Mouse (Mus musculus) spleen, postnatal 4 days (tissue): ENCODE measurements around the gene Lhx1.
A peak's percentile ranks its signal among the peaks of the same experiment; 100 is the strongest.

Experiments
- DNase-seq, 2 experiments: peaks; one replicate each; pipeline ENCODE4 v3.0.0; 2022; ENCODE audit warnings: low spot score in 2 of 2

Lhx1 gene

GRCm38 (mm10) chr11:84526451-84526850, 1.1 kb upstream of the Lhx1 start:
- DNase-seq, result no peak

GRCm38 (mm10) chr11:84524511-84525270, 644 bp downstream of the Lhx1 start:
- peak in 1 of 2 experiments; percentile 65 for DNase-seq

GRCm38 (mm10) chr11:84523841-84524510, 1.4 kb downstream of the Lhx1 start:
- DNase-seq, result no peak

- DNase-seq, result no peak
Measured at GRCm38 (mm10) chr11:84523321-84523831, 2.0 kb downstream of the Lhx1 start.

GRCm38 (mm10) chr11:84522577-84523320, 2.6 kb downstream of the Lhx1 start:
- no peak for DNase-seq

GRCm38 (mm10) chr11:84521751-84522299, 3.5 kb downstream of the Lhx1 start:
- DNase-seq, result no peak

- no peak for DNase-seq
Measured at GRCm38 (mm10) chr11:84521071-84521390, 4.3 kb downstream of the Lhx1 start.

- no peak for DNase-seq
Measured at GRCm38 (mm10) chr11:84520269-84521070, 4.9 kb downstream of the Lhx1 start.

GRCm38 (mm10) chr11:84519576-84520268, 5.6 kb downstream of the Lhx1 start:
- peak in 1 of 2 experiments; percentile 62 for DNase-seq

GRCm38 (mm10) chr11:84519036-84519435, 6.3 kb downstream of the Lhx1 start:
- no peak for DNase-seq

GRCm38 (mm10) chr11:84518261-84518660, 7.1 kb downstream of the Lhx1 start:
- DNase-seq, result no peak

- no peak for DNase-seq
Measured at GRCm38 (mm10) chr11:84517431-84517830, 7.9 kb downstream of the Lhx1 start.

GRCm38 (mm10) chr11:84516501-84517240, 8.7 kb downstream of the Lhx1 start:
- DNase-seq, result no peak

GRCm38 (mm10) chr11:84513171-84514116, 11.9 kb downstream of the Lhx1 start, which contains the start of gene Aatf:
Aatf (minus strand) TSS chr11:84513522.
- DNase-seq, result peak; percentile 95 to 97

- DNase-seq, result no peak
Measured at GRCm38 (mm10) chr11:84512031-84512430, 13.3 kb downstream of the Lhx1 start.

- DNase-seq, result no peak
Measured at GRCm38 (mm10) chr11:84504296-84504695, 21.0 kb downstream of the Lhx1 start.

- no peak for DNase-seq
Measured at GRCm38 (mm10) chr11:84497944-84498343, 27.4 kb downstream of the Lhx1 start.

GRCm38 (mm10) chr11:84496901-84497300, 28.4 kb downstream of the Lhx1 start:
- no peak for DNase-seq

- no peak for DNase-seq
Measured at GRCm38 (mm10) chr11:84495774-84496173, 29.6 kb downstream of the Lhx1 start.
